Mouse (Mus musculus): Measurements from ENCODE around the gene Sirt7.

The Sirt7 gene

GRCm38 (mm10) chr11:120625152-120625775 lies at the start of gene Sirt7:
Sirt7 (minus strand) TSS chr11:120625240.
- DNase-seq (ENCODE audit: low spot score in 2 of 2), result no peak

GRCm38 (mm10) chr11:120673594-120674122 lies 48.6 kb upstream of the Sirt7 start:
- DNase-seq (ENCODE audit: low spot score in 2 of 2), result no peak

- DNase-seq (ENCODE audit: low spot score in 2 of 2), result peak; percentile 94 to 96
Measured at GRCm38 (mm10) chr11:120672687-120673593, 47.9 kb upstream of the Sirt7 start, which contains the start of gene Aspscr1. Aspscr1 (plus strand) TSS chr11:120672973.

GRCm38 (mm10) chr11:120666617-120667016 lies 41.6 kb upstream of the Sirt7 start:
- no peak for DNase-seq (ENCODE audit: low spot score in 2 of 2)

- DNase-seq (ENCODE audit: low spot score in 2 of 2), result no peak
Measured at GRCm38 (mm10) chr11:120665406-120665805, 40.4 kb upstream of the Sirt7 start.

GRCm38 (mm10) chr11:120663714-120664113 lies 38.7 kb upstream of the Sirt7 start:
- DNase-seq (ENCODE audit: low spot score in 2 of 2), result no peak

GRCm38 (mm10) chr11:120662759-120663158 lies 37.7 kb upstream of the Sirt7 start:
- DNase-seq (ENCODE audit: low spot score in 2 of 2), result no peak

GRCm38 (mm10) chr11:120661076-120661460 lies 36.0 kb upstream of the Sirt7 start, which contains the start of gene Notum:
Notum (minus strand) TSS chr11:120661175.
- no peak for DNase-seq (ENCODE audit: low spot score in 2 of 2)

GRCm38 (mm10) chr11:120660301-120661075 lies 35.4 kb upstream of the Sirt7 start:
- no peak for DNase-seq (ENCODE audit: low spot score in 2 of 2)

GRCm38 (mm10) chr11:120659509-120660300 lies 34.7 kb upstream of the Sirt7 start:
- no peak for DNase-seq (ENCODE audit: low spot score in 2 of 2)

- DNase-seq (ENCODE audit: low spot score in 2 of 2), result peak; percentile 75 to 79
Measured at GRCm38 (mm10) chr11:120658876-120659410, 33.9 kb upstream of the Sirt7 start.

GRCm38 (mm10) chr11:120657301-120657700 lies 32.3 kb upstream of the Sirt7 start:
- DNase-seq (ENCODE audit: low spot score in 2 of 2), result no peak

GRCm38 (mm10) chr11:120654741-120655140 lies 29.7 kb upstream of the Sirt7 start:
- no peak for DNase-seq (ENCODE audit: low spot score in 2 of 2)

GRCm38 (mm10) chr11:120651872-120652271 lies 26.8 kb upstream of the Sirt7 start:
- DNase-seq (ENCODE audit: low spot score in 2 of 2), result no peak

GRCm38 (mm10) chr11:120648001-120648476 lies 23.0 kb upstream of the Sirt7 start, which contains the start of gene Myadml2:
Myadml2 (minus strand) TSS chr11:120648158.
- DNase-seq (ENCODE audit: low spot score in 2 of 2), result peak; percentile 52 to 54

- no peak for DNase-seq (ENCODE audit: low spot score in 2 of 2)
Measured at GRCm38 (mm10) chr11:120647047-120647830, 22.2 kb upstream of the Sirt7 start.

GRCm38 (mm10) chr11:120643601-120643987 lies 18.6 kb upstream of the Sirt7 start, which contains the start of gene Pycr1:
Pycr1 (minus strand) TSS chr11:120643769.
- DNase-seq (ENCODE audit: low spot score in 2 of 2), result peak; percentile 90 to 92

GRCm38 (mm10) chr11:120642939-120643600 lies 18.0 kb upstream of the Sirt7 start:
- DNase-seq (ENCODE audit: low spot score in 2 of 2), result no peak

GRCm38 (mm10) chr11:120641869-120642268 lies 16.8 kb upstream of the Sirt7 start:
- DNase-seq (ENCODE audit: low spot score in 2 of 2), result no peak
